Mouse (Mus musculus): Measurements from ENCODE around the gene Irf6.

The Irf6 gene

DNA sequence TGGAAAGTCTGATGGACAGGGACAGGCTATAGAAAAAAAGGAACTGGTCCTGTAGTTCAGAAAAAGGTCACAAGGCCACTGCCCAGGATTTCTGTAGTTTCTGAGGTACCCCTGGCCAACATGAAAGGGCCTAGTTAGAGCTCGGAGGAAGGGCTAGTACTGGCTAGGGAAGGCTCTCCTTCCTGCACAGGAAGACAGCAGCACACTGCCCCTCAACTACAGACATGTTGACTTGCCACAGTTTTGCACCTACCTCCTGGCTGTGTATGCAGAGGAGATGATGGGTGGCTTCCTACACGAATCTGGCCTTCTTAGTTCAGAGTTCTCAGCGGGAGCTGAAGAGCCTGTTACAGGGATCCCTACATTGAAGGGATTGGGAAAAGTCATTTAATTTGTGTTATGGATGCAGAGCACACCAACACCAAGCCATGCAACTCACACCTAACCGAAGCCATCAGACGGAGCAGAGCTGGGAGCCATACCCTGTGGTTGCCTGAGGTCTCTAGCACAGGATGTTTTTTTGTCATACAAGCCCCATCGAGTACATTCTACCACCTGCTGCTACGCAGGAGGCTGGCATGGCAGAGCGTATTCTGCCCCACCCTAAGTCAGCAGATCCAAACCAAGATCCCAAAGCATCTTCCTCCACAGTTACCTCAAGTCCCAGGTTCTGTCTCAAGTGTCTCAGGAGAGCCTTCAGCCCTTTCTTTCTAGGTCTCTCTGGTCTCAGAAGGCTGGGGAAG is 47.9 kb downstream of the Irf6 start:
- ATAC-seq (ENCODE audit: low TSS enrichment), result no peak

DNA sequence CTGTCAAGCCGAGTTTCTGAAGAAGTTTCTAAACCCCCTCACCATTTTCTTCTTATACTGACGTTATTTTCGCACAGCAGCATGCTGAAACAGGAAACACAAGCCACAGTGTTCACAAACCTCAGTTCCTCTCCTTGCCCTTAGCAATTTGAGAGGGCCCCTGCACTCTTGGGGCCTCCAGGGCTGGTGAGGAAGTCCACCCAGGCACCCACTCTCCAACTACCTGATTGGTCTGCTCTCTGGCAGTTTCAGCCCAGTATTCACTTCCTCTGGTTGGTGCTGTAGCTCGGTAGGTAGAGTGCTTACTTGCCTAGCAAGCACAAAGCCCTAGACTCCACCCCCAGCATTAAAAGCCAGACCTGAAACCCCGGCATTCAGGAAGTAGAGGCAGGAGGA is 48.5 kb downstream of the Irf6 start, which contains the start of gene Traf3ip3:
TSS of gene Traf3ip3 (minus strand) at position 321 of the 396 bp plus-strand sequence.
- 0 out of 2 replicates have a peak, but pooled peaks have one; percentile 23 for ATAC-seq (ENCODE audit: low TSS enrichment)

- ATAC-seq (ENCODE audit: low TSS enrichment), result no peak
Measured at GRCm38 (mm10) chr1:193203821-193204220, 50.9 kb downstream of the Irf6 start.

GRCm38 (mm10) chr1:193205431-193205830 is 52.5 kb downstream of the Irf6 start:
- no peak for ATAC-seq (ENCODE audit: low TSS enrichment)

DNA sequence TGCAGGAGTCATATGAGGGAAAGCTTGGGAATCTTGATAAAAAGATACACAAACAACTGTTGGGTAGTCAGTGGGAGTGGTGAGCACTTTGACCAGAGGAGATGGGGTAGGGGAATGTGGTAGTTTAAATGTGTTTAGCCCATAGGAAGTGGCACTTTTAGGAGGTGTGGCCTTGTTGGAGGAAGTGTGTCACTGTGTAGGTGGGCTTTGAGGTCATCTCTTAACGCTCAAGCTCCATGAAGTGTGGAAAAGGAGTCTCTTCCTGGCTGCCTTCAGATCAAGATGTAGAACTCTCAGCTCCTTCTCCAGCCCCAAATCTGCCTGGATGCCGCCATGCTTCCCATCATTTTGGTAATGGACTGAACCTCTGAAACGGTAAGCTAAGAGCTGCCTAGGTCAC is 54.6 kb downstream of the Irf6 start, which contains the start of gene Lamb3:
TSS of gene Lamb3 (plus strand) at position 197 of the 400 bp plus-strand sequence.
- ATAC-seq (ENCODE audit: low TSS enrichment), result no peak

GRCm38 (mm10) chr1:193208178-193208577 is 55.3 kb downstream of the Irf6 start:
- ATAC-seq (ENCODE audit: low TSS enrichment), result peak; percentile 97

- ATAC-seq (ENCODE audit: low TSS enrichment), result no peak
Measured at GRCm38 (mm10) chr1:193211371-193211770, 58.5 kb downstream of the Irf6 start.

DNA sequence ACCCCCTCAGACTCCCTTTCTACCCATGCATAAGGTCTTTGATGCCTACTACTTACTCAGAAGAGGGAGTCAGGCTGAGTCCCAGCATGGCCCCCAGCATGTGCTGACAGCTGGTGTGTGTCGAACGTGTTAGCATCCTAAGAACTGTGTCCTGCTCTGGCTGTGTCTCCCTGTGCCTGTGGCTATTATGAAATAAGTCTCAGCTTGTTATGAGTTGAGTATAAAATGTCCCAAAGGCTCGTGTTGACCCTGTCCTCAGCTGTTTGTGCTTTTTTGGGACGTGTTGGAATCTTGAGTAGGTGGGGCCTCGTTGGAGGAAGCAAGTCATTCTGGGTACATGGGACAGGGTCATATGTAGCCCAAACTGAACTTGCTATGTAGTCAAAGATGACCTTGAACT is 61.1 kb downstream of the Irf6 start:
- ATAC-seq (ENCODE audit: low TSS enrichment), result no peak

GRCm38 (mm10) chr1:193216000-193216399 is 63.1 kb downstream of the Irf6 start:
- no peak for ATAC-seq (ENCODE audit: low TSS enrichment)

- ATAC-seq (ENCODE audit: low TSS enrichment), result no peak
Measured at GRCm38 (mm10) chr1:193220408-193220807, 67.5 kb downstream of the Irf6 start.
